Mouse (Mus musculus): Measurements from ENCODE around the gene Adcy6.

DNA sequence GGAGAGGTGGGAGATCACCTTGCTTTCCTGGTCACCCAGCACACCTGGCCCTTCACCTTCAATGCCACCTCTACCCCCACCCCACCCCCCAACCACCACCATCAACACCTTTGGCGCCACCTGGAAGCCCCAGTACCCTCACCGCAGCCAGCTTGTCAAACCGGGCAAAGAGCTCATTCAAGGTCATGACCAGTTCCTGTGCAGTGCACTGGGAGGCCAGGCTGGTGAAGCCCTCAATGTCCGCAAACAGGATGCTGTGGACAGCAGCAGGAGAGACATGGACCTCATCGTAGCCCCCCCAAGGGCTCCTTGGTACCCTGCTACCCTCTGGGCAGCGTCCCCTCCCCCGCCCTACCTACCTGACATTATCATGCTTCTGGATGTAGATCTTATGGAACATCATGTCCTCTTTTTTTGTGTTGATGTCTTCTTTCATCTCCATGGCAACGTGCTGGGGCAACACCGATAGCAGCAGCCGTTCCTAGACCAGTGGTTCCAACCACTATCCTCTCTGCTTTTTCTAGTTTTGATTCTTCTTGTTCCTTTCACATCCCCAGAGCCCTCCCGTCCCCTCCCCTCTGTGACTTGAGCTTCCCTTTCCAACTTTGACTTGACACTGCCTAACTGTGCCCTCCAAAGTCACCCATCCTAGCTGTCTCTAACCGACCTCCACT lies 9.7 kb downstream of the Adcy6 start:
- TF ChIP-seq CTCF (IDR thresholded peaks at IDR 0.05; ENCODE audit: control insufficient read depth, insufficient read depth, insufficient replicate concordance, low read depth, low read length) (no peak), POLR2A (IDR thresholded peaks at IDR 0.05; ENCODE audit: control insufficient read depth, low read depth, low read length) (no peak)

All from testis, adult 2 months (tissue).